Mouse (Mus musculus) mesoderm, embryonic 11.5 days (tissue): Measurements from ENCODE around the gene Nkain1.

Experiments
- DNase-seq: peaks from one replicate; pipeline ENCODE4 v3.0.0-alpha.2; 2012; ENCODE audit warnings: low read depth, low spot score

Gene Nkain1

GRCm38 (mm10) chr4:130552312-130553120 is 21.5 kb downstream of the Nkain1 start:
- DNase-seq = peak; percentile 67

GRCm38 (mm10) chr4:130550511-130550910 is 23.5 kb downstream of the Nkain1 start:
- no peak for DNase-seq

GRCm38 (mm10) chr4:130549189-130549588 is 24.8 kb downstream of the Nkain1 start:
- DNase-seq = no peak

GRCm38 (mm10) chr4:130546798-130547562 is 27.0 kb downstream of the Nkain1 start:
- peak; percentile 89 for DNase-seq

- DNase-seq = no peak
These were observed 29.6 kb downstream of the Nkain1 start for GRCm38 (mm10) chr4:130544392-130544791.

GRCm38 (mm10) chr4:130543121-130543520 is 30.9 kb downstream of the Nkain1 start:
- DNase-seq = no peak

GRCm38 (mm10) chr4:130540831-130541230 is 33.1 kb downstream of the Nkain1 start:
- DNase-seq = no peak

- no peak for DNase-seq
These were observed 34.3 kb downstream of the Nkain1 start for GRCm38 (mm10) chr4:130539706-130540105.

- no peak for DNase-seq
These were observed 34.9 kb downstream of the Nkain1 start for GRCm38 (mm10) chr4:130539053-130539452.

GRCm38 (mm10) chr4:130537371-130537770 is 36.6 kb downstream of the Nkain1 start:
- DNase-seq = no peak

GRCm38 (mm10) chr4:130535789-130536188 is 38.2 kb downstream of the Nkain1 start:
- DNase-seq = no peak

- peak; percentile 89 for DNase-seq
These were observed 40.0 kb downstream of the Nkain1 start for GRCm38 (mm10) chr4:130533975-130534374.

GRCm38 (mm10) chr4:130532347-130532746 is 41.6 kb downstream of the Nkain1 start:
- DNase-seq = no peak

- DNase-seq = peak; percentile 72
These were observed 42.2 kb downstream of the Nkain1 start for GRCm38 (mm10) chr4:130531645-130532280.

GRCm38 (mm10) chr4:130527804-130528203 is 46.2 kb downstream of the Nkain1 start:
- DNase-seq = no peak

GRCm38 (mm10) chr4:130525041-130525440 is 48.9 kb downstream of the Nkain1 start:
- no peak for DNase-seq

GRCm38 (mm10) chr4:130521466-130521865 is 52.5 kb downstream of the Nkain1 start:
- no peak for DNase-seq

GRCm38 (mm10) chr4:130520482-130520851 is 53.5 kb downstream of the Nkain1 start:
- no peak for DNase-seq

- peak; percentile 98 for DNase-seq
These were observed 54.1 kb downstream of the Nkain1 start for GRCm38 (mm10) chr4:130519567-130520481.

- no peak for DNase-seq
These were observed 57.5 kb downstream of the Nkain1 start for GRCm38 (mm10) chr4:130516490-130516889.
